Mouse (Mus musculus) ES-E14 (cell line): ENCODE measurements around the gene Vmn1r112.
"Not testable (repeated sequence)": the region's sequence is repeated elsewhere in the genome, so short reads cannot be mapped to it uniquely, and the experiment has no call there.

Experiments used
- CHD2 ChIP-seq: IDR thresholded peaks from 2 replicates; pipeline ENCODE4 v1.6.1; 2014; ENCODE audit warnings: mild to moderate bottlenecking, low read depth, low read length, inconsistent platforms
- HCFC1 ChIP-seq: IDR thresholded peaks from 2 replicates; pipeline ENCODE4 v1.6.1; 2012; ENCODE audit warnings: low read length, inconsistent platforms, borderline replicate concordance; ENCODE audit not compliant: insufficient read depth
- MAFK ChIP-seq: IDR thresholded peaks from 2 replicates; pipeline ENCODE4 v1.6.1; 2014; ENCODE audit warnings: mild to moderate bottlenecking, low read depth, low read length, inconsistent platforms; ENCODE audit not compliant: insufficient read depth
- ZC3H11A ChIP-seq: IDR thresholded peaks from 2 replicates; pipeline ENCODE4 v1.6.1; 2012; ENCODE audit warnings: low read depth, mild to moderate bottlenecking, inconsistent platforms, low read length, borderline replicate concordance
- ZNF384 ChIP-seq: IDR thresholded peaks from 2 replicates; pipeline ENCODE4 v1.6.1; 2012; ENCODE audit warnings: low read depth, low read length, inconsistent platforms

DNA sequence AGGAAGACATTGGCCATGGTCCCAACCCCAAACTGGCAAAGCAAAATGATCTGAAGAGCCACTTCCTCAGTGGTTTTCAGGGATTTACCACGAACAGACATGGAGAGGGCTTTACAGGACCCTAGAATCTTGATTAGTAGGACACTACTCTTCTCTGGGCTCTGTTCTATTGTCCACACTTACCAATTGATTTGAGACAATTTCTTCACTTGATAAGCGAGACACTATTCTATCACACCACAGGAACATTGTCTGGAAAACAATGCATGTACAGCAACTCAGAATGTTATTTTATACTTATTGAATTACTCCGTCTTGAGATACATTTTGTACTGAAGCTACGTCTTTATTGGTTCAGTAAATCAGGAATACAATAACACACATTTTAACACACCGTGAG lies 41.1 kb downstream of the Vmn1r112 start, which contains the start of gene Vmn1r114:
- not testable (repeated sequence) for TF ChIP-seq CHD2, ZC3H11A, MAFK, HCFC1, ZNF384
